Mouse (Mus musculus) limb, embryonic 11.5 days (tissue): Measurements from ENCODE around the gene Carhsp1. TPM values are rescaled to one million over a fixed set of nuclear protein-coding genes. Genes with fewer than 3 reads are reported as not detected.

Experiments used
- ATAC-seq: fragments of 200-750 bp; cut with Nextera tagmentation; 2 replicates; pipeline ENCODE4 v1.8.0; 2017; ENCODE audit warnings: low read depth; ENCODE audit not compliant: insufficient number of reproducible peaks, low FRiP score, low TSS enrichment
- DNase-seq: peaks from one replicate; pipeline ENCODE4 v3.0.0-alpha.2; 2015; ENCODE audit warnings: low spot score
- H3K27ac ChIP-seq: fragments of 300-500 bp; sonication (generic); replicated peaks from 2 replicates; pipeline ENCODE4 v1.5.1; 2014; ENCODE audit warnings: low read depth, mild to moderate bottlenecking, low read length
- H3K27me3 ChIP-seq: fragments of 300-500 bp; sonication (generic); 2 replicates; pipeline ENCODE4 v1.6.1; 2014; ENCODE audit warnings: mild to moderate bottlenecking, low read length, mixed read lengths; ENCODE audit not compliant: control insufficient read depth, insufficient read depth
- H3K36me3 ChIP-seq: fragments of 300-500 bp; sonication (generic); 2 replicates; pipeline ENCODE4 v1.6.1; 2014; ENCODE audit warnings: mild to moderate bottlenecking, low read length, moderate library complexity, mixed read lengths; ENCODE audit not compliant: control insufficient read depth, insufficient read depth
- H3K4me1 ChIP-seq: fragments of 300-500 bp; sonication (generic); 2 replicates; pipeline ENCODE4 v1.6.1; 2014; ENCODE audit warnings: low read length, mixed read lengths; ENCODE audit not compliant: control insufficient read depth, insufficient read depth
- H3K4me2 ChIP-seq: fragments of 300-500 bp; sonication (generic); 2 replicates; pipeline ENCODE4 v1.6.1; 2014; ENCODE audit warnings: low read depth, mild to moderate bottlenecking, moderate library complexity; ENCODE audit not compliant: severe bottlenecking
- H3K4me3 ChIP-seq: fragments of 300-500 bp; sonication (generic); 2 replicates; pipeline ENCODE4 v1.5.1; 2014; ENCODE audit warnings: low read depth, low read length
- H3K9ac ChIP-seq: fragments of 300-500 bp; sonication (generic); 2 replicates; pipeline ENCODE4 v1.6.1; 2014; ENCODE audit warnings: mild to moderate bottlenecking, low read length
- H3K9me3 ChIP-seq: fragments of 300-500 bp; sonication (generic); 2 replicates; pipeline ENCODE4 v1.6.1; 2016; ENCODE audit warnings: low read length; ENCODE audit not compliant: control insufficient read depth
- WGBS: fragments of 180-500 bp; shearing (Covaris S2); extraction: QIAGEN DNeasy Blood & Tissue Kit; methylation state at CpG from one replicate; pipeline ENCODE4 v1.1.7; 2014; 5-methylcytosine and 5-hydroxymethylcytosine counted together
- microRNA-seq: library from miRNA; unstranded; fragments of <30 nt; microRNA quantifications from one replicate; pipeline ENCODE4, GENCODE M21; 2016
- polyA plus RNA-seq: library from polyadenylated mRNA; unstranded; fragments of >200 nt; fragmentation: Nextera tagmentation; extraction: Ambion mirVana; gene quantifications from 2 replicates; pipeline ENCODE4 v1.2.1, GENCODE M21; 2014

The Carhsp1 gene
- polyA plus RNA-seq, 1 experiment from 2014 or later: 53.6 TPM

- DNase-seq: no peak
- ATAC-seq: no peak
- Histone ChIP-seq H3K4me2 (no peak overlapping the region), H3K27me3 (no peaks in the 10 kb centered on the region), H3K4me3 (no peak overlapping the region), H3K9ac (no peak overlapping the region), H3K36me3 (no peaks in the 10 kb centered on the region), H3K4me1 (no peaks in the 10 kb centered on the region), H3K27ac (no peak overlapping the region), H3K9me3 (no peaks in the 10 kb centered on the region; the same call in 1 of the 2 replicates)
- WGBS: 87% methylated on average over 16 of the region's 16 CpGs
These were observed 51.4 kb downstream of the Carhsp1 start for GRCm38 (mm10) chr16:8620315-8621115.

GRCm38 (mm10) chr16:8619659-8620314 lies 52.2 kb downstream of the Carhsp1 start:
- H3K36me3 ChIP-seq: no peaks in the 10 kb centered on the region
- H3K4me3 ChIP-seq: no peak overlapping the region
- H3K27ac ChIP-seq: no peak overlapping the region
- no peak overlapping the region for H3K9ac ChIP-seq
- no peak for ATAC-seq
- no peaks in the 10 kb centered on the region; the same call in 1 of the 2 replicates for H3K9me3 ChIP-seq
- no peak for DNase-seq
- H3K4me1 ChIP-seq: no peaks in the 10 kb centered on the region
- H3K27me3 ChIP-seq: no peaks in the 10 kb centered on the region
- no peak overlapping the region for H3K4me2 ChIP-seq
- WGBS: 36% methylated on average over 10 of the region's 10 CpGs

- Histone ChIP-seq H3K27ac (no peak overlapping the region), H3K36me3 (no peaks in the 10 kb centered on the region), H3K27me3 (no peaks in the 10 kb centered on the region), H3K9ac (no peak overlapping the region), H3K9me3 (no peaks in the 10 kb centered on the region), H3K4me3 (no peak overlapping the region), H3K4me2 (no peak overlapping the region), H3K4me1 (no peaks in the 10 kb centered on the region)
- DNase-seq (no peak), ATAC-seq (no peak)
- 89% methylated on average over 3 of the region's 3 CpGs for WGBS
These were observed 58.5 kb downstream of the Carhsp1 start for GRCm38 (mm10) chr16:8613447-8613846.

DNA sequence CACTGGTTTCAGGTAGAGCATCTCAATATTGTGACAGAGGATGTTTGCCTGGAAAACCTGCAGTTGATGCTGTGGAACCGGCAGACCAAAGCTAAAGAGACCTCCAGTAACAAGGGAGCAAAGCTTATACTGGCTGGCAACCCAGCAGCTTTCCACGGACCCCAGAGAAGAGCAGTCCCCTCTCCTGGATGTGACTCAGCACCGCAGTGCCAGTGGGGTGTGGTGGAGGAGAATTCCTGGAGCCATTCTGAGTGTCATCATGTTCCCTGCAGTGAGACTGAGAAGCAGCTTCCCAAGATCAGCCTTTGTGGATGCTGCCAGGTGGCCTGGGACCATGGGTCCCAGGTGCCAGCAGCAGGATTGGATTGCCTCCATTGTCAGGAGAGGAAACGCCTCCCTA lies 58.9 kb downstream of the Carhsp1 start:
- Histone ChIP-seq H3K27me3 (no peaks in the 10 kb centered on the region), H3K27ac (no peak overlapping the region), H3K36me3 (no peaks in the 10 kb centered on the region), H3K9me3 (no peaks in the 10 kb centered on the region), H3K4me1 (no peaks in the 10 kb centered on the region), H3K4me2 (no peak overlapping the region), H3K4me3 (no peak overlapping the region), H3K9ac (no peak overlapping the region)
- ATAC-seq (no peak), DNase-seq (no peak)
- 82% methylated on average over 4 of the region's 4 CpGs for WGBS

- Histone ChIP-seq H3K9me3 (no peaks in the 10 kb centered on the region), H3K27ac (no peak overlapping the region), H3K4me3 (no peak overlapping the region), H3K4me2 (no peak overlapping the region), H3K27me3 (no peaks in the 10 kb centered on the region), H3K9ac (no peak overlapping the region), H3K36me3 (no peaks in the 10 kb centered on the region), H3K4me1 (no peaks in the 10 kb centered on the region)
- DNase-seq (no peak), ATAC-seq (no peak)
- WGBS: 91% methylated on average over 8 of the region's 8 CpGs
These were observed 59.5 kb downstream of the Carhsp1 start for GRCm38 (mm10) chr16:8612214-8613005.

DNA sequence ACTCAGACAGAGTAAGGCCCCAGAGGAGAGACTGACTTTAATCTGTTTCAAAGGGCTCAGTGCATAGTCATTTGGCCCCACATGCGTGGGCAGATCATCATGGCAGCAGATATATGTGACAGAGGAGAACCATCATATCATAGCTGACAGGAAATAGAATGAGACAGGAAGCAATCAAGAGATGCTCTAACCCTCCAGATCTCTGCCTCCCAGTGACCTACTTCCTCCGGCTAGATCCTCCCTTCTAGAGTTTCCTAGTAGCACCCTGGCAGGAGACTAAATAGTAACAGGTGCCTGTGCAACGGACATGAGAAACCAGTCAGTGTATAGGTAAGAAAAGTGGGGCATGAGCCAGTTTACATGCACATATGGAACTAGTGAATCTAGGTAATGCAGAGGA lies 61.6 kb downstream of the Carhsp1 start:
- no peak overlapping the region for H3K4me2 ChIP-seq
- DNase-seq (no peak), ATAC-seq (no peak)
- no peaks in the 10 kb centered on the region for H3K27me3 ChIP-seq
- H3K4me3 ChIP-seq: no peak overlapping the region
- no peaks in the 10 kb centered on the region for H3K9me3 ChIP-seq
- H3K9ac ChIP-seq: no peak overlapping the region
- H3K36me3 ChIP-seq: no peaks in the 10 kb centered on the region
- H3K4me1 ChIP-seq: no peaks in the 10 kb centered on the region
- WGBS: 64% methylated on average over 3 of the region's 3 CpGs
- no peak overlapping the region for H3K27ac ChIP-seq

Small RNA genes lying within 50 kb of the gene (microRNA-seq; reads per million reads assigned to microRNA genes)
- not detected for gene Gm22137

Other genes starting within 250 kb of the Carhsp1 start
- 0.23 TPM in 1 of 2 replicates, not detected in the other for gene Tmem114, start 247.0 kb downstream of the Carhsp1 start, polyA plus RNA-seq
- gene Mettl22, start 201.4 kb downstream of the Carhsp1 start, polyA plus RNA-seq: 14.1 and 17.4 TPM in 2 replicates
- 18.5 and 23.3 TPM in 2 replicates for gene Abat, start 158.7 kb downstream of the Carhsp1 start, polyA plus RNA-seq
- gene Pmm2, start 34.5 kb downstream of the Carhsp1 start, polyA plus RNA-seq: 43.7 and 48.5 TPM in 2 replicates
- 17.2 and 17.5 TPM in 2 replicates for gene Tmem186, start 34.4 kb downstream of the Carhsp1 start, polyA plus RNA-seq
- not detected in 2 replicates for gene Gm5767, start 8.6 kb upstream of the Carhsp1 start, polyA plus RNA-seq
- 41.5 and 41.6 TPM in 2 replicates for gene Usp7, start 120.2 kb upstream of the Carhsp1 start, polyA plus RNA-seq
- gene 1810013L24Rik, start 157.9 kb upstream of the Carhsp1 start, polyA plus RNA-seq: 16.2 and 16.4 TPM in 2 replicates